Mouse (Mus musculus) heart, embryonic 15.5 days (tissue): ENCODE data around the gene Sh3bgr. TPM values are rescaled to one million over a fixed set of nuclear protein-coding genes. Genes with fewer than 3 reads are reported as not detected.

Experiments
- ATAC-seq: fragments of 200-750 bp; cut with Nextera tagmentation; replicated peaks from 2 replicates; pipeline ENCODE4 v1.8.0; 2017; ENCODE audit warnings: low read depth, moderate TSS enrichment; ENCODE audit not compliant: insufficient number of reproducible peaks, insufficient read depth, low FRiP score
- H3K27ac ChIP-seq: fragments of 300-500 bp; sonication (generic); 2 replicates; pipeline ENCODE4 v1.5.1; 2015; ENCODE audit warnings: mild to moderate bottlenecking, inconsistent platforms
- H3K27me3 ChIP-seq: fragments of 300-500 bp; sonication (generic); 2 replicates; pipeline ENCODE4 v1.6.1; 2015; ENCODE audit warnings: inconsistent platforms
- H3K36me3 ChIP-seq: fragments of 300-500 bp; sonication (generic); 2 replicates; pipeline ENCODE4 v1.6.1; 2015; ENCODE audit warnings: mild to moderate bottlenecking, inconsistent platforms
- H3K4me1 ChIP-seq: fragments of 300-500 bp; sonication (generic); replicated peaks from 2 replicates; pipeline ENCODE4 v1.6.1; 2015; ENCODE audit warnings: inconsistent platforms
- H3K4me2 ChIP-seq: fragments of 300-500 bp; sonication (generic); 2 replicates; pipeline ENCODE4 v1.6.1; 2015; ENCODE audit warnings: inconsistent platforms, mild to moderate bottlenecking, moderate library complexity
- H3K4me3 ChIP-seq: fragments of 300-500 bp; sonication (generic); 2 replicates; pipeline ENCODE4 v1.5.1; 2015; ENCODE audit warnings: mild to moderate bottlenecking, inconsistent platforms
- H3K9ac ChIP-seq: fragments of 300-500 bp; sonication (generic); 2 replicates; pipeline ENCODE4 v1.6.1; 2015; ENCODE audit warnings: mild to moderate bottlenecking, inconsistent platforms
- H3K9me3 ChIP-seq: fragments of 300-500 bp; sonication (generic); replicated peaks from 2 replicates; pipeline ENCODE4 v1.6.1; 2016; ENCODE audit warnings: inconsistent platforms
- WGBS: fragments of 180-500 bp; shearing (Covaris S2); methylation state at CpG from one replicate; pipeline ENCODE4 v1.1.7; 2015; ENCODE audit warnings: mixed read lengths; 5-methylcytosine and 5-hydroxymethylcytosine counted together
- polyA plus RNA-seq: library from polyadenylated mRNA; unstranded; fragments of >200 nt; fragmentation: Nextera tagmentation; extraction: Ambion mirVana; gene quantifications from 2 replicates; pipeline ENCODE4 v1.2.1, GENCODE M21; 2015

The Sh3bgr gene
- polyA plus RNA-seq, 1 experiment from 2014 or later = 595 TPM

DNA sequence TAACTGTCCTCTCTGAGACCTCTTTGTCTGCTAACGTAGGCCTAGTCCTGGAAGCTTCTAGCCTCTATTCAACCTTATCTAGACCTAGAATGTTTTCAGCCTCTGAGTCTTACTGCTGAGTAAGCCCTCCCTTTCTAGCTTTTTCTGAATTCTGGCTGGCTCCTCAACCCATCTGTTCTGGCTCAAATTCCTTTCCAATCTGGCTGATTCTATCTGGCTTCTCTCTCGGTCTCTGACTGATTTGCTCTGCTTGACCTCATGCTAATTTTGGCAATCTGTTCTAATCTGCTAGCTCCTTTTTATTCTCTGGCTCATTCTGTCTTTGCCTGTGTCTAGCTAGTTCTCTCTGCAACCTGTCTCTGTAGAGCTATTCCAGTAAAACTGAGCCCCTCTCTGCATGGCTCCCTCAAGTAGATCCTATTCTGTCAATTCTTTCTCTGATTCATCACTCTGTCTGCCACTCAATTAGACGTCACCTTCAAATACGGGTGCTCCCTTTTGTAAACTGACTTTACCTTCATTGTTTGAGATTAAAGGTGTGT is 34.5 kb upstream of the Sh3bgr start:
- Histone ChIP-seq H3K4me3 (no peak overlapping the region), H3K4me1 (peaks cover 4% of the 10 kb centered on the region; the same call in 1 of the 2 replicates), H3K36me3 (no peaks in the 10 kb centered on the region), H3K9ac (no peak overlapping the region), H3K27me3 (no peaks in the 10 kb centered on the region), H3K9me3 (no peaks in the 10 kb centered on the region), H3K4me2 (no peak overlapping the region), H3K27ac (no peak overlapping the region)
- ATAC-seq = no peak
- 57% methylated on average over 4 of the region's 4 CpGs for WGBS

- WGBS = 84% methylated on average over 4 of the region's 4 CpGs
These were observed 31.4 kb upstream of the Sh3bgr start for GRCm38 (mm10) chr16:96168837-96169236.

GRCm38 (mm10) chr16:96173648-96174047 is 26.6 kb upstream of the Sh3bgr start:
- H3K9me3 ChIP-seq = no peaks in the 10 kb centered on the region
- no peak overlapping the region for H3K4me3 ChIP-seq
- H3K4me1 ChIP-seq = no peaks in the 10 kb centered on the region
- WGBS = 67% methylated on average over 8 of the region's 8 CpGs
- no peak overlapping the region for H3K9ac ChIP-seq
- no peak overlapping the region for H3K27ac ChIP-seq
- no peak overlapping the region for H3K4me2 ChIP-seq
- H3K36me3 ChIP-seq = no peaks in the 10 kb centered on the region
- no peaks in the 10 kb centered on the region for H3K27me3 ChIP-seq
- ATAC-seq = no peak

More at GRCm38 (mm10) chr16:96168837-96169236, 31.4 kb upstream of the Sh3bgr start:
- Histone ChIP-seq H3K4me1 (peaks cover 4% of the 10 kb centered on the region; the same call in 1 of the 2 replicates), H3K4me2 (no peak overlapping the region), H3K27me3 (no peaks in the 10 kb centered on the region), H3K4me3 (no peak overlapping the region), H3K9me3 (no peaks in the 10 kb centered on the region), H3K9ac (no peak overlapping the region), H3K36me3 (no peaks in the 10 kb centered on the region), H3K27ac (no peak overlapping the region)
- ATAC-seq = no peak

- Histone ChIP-seq H3K36me3 (no peaks in the 10 kb centered on the region), H3K27ac (no peak overlapping the region), H3K4me2 (no peak overlapping the region), H3K4me1 (no peaks in the 10 kb centered on the region), H3K27me3 (no peaks in the 10 kb centered on the region), H3K9ac (no peak overlapping the region), H3K9me3 (no peaks in the 10 kb centered on the region), H3K4me3 (no peak overlapping the region)
- peak; percentile 47; the same call in 1 of the 2 replicates for ATAC-seq
- WGBS = 33% methylated on average over 2 of the region's 2 CpGs
These were observed 24.9 kb upstream of the Sh3bgr start for GRCm38 (mm10) chr16:96175399-96175798.

DNA sequence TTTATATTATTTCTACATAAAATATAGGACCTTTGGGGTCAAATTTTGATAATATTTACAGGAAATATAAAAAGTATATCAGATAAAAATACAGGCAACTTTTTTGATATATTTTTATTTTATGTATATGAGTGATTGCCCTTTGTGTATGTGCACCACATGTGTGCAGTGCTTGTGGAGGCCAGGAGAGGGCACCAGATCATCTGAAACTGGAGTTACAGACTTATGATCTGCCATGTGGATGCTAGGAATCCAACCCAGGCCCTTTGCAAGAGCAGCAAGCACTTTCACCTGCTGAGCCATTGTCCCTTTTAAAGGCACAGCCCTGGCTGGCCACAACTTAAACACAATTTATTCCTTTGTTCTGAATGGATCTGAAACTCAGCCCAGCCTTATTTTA is 21.1 kb upstream of the Sh3bgr start:
- Histone ChIP-seq H3K9ac (no peak overlapping the region), H3K27me3 (no peaks in the 10 kb centered on the region), H3K9me3 (no peaks in the 10 kb centered on the region), H3K4me3 (no peak overlapping the region), H3K27ac (no peak overlapping the region), H3K4me2 (no peak overlapping the region), H3K36me3 (no peaks in the 10 kb centered on the region), H3K4me1 (no peaks in the 10 kb centered on the region)
- ATAC-seq = no peak

GRCm38 (mm10) chr16:96187619-96188018 is 12.6 kb upstream of the Sh3bgr start:
- Histone ChIP-seq H3K27me3 (no peaks in the 10 kb centered on the region), H3K36me3 (no peaks in the 10 kb centered on the region), H3K4me3 (no peak overlapping the region), H3K27ac (no peak overlapping the region), H3K4me2 (no peak overlapping the region), H3K9ac (no peak overlapping the region), H3K9me3 (no peaks in the 10 kb centered on the region), H3K4me1 (peaks cover 5% of the 10 kb centered on the region; the same call in 1 of the 2 replicates)
- no peak for ATAC-seq
- 86% methylated on average over 5 of the region's 5 CpGs for WGBS

DNA sequence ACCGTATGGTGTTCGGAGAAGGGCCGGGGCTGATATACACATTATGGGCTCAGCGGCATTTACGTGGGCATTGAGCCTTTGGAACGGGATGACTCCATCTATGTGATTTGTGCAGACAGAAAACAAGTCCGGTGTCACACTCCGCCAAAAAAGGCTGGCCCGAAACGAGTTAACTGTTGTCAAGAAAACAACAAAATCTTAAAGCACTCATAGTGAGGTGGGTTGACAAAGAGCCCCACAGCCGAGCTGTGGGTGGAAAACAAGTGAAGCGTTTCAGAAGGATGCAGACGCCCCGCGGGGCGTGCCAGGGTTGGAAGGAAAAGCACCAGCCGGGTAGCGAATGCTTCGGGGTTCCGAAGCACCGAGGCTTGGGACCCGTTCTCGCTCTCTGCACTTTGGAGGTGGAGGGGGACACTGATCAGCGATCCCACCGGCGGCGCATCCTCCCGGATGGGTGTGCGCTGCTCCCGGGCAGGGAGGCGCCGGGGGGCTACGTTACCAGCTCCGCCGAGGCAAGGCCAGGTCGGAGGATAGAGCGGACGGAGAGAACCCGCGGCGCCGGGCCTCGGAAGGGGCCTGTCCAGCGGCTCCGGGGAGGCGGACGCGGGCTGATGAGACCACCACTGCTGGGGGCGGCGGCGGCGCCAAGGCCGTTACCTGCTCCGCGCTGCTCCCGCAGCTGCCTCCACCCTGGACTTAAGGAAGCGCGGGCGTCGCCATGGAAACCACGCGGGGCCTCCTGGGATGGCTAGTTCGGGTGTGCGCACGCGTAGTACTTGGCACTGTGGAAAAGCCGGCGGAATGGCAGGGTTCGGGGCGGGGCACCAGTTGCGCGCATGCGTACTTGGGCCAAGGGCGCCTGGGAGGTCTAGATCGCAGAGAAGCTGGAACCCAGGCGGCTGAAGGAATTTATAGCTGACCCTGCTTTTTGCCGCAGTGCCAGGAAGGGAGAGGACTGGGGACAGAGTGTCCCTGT is 8.4 kb upstream of the Sh3bgr start, which contains the start of gene Lca5l:
Gene Lca5l (minus strand): TSS at position 741 of the 976 bp plus-strand sequence.
- Histone ChIP-seq H3K4me1 (peaks cover 8% of the 10 kb centered on the region; the same call in 1 of the 2 replicates), H3K4me3 (peak within 1 kb of the TSS; percentile 74), H3K9ac (peak within 1 kb of the TSS; percentile 72), H3K27me3 (no peaks in the 10 kb centered on the region), H3K4me2 (peak within 1 kb of the TSS; percentile 78), H3K9me3 (no peaks in the 10 kb centered on the region), H3K36me3 (no peaks in the 10 kb centered on the region), H3K27ac (peak within 1 kb of the TSS; percentile 88)
- peak; percentile 96 for ATAC-seq
- under 1% methylated on average over 77 of the region's 77 CpGs for WGBS

- no peaks in the 10 kb centered on the region for H3K36me3 ChIP-seq
- WGBS = 16% methylated on average over 9 of the region's 9 CpGs
- H3K27me3 ChIP-seq = no peaks in the 10 kb centered on the region
- peak overlapping the region; percentile 57 for H3K4me3 ChIP-seq
- no peak for ATAC-seq
- H3K9ac ChIP-seq = peak overlapping the region; percentile 71
- H3K27ac ChIP-seq = peak overlapping the region; percentile 97
- no peaks in the 10 kb centered on the region for H3K9me3 ChIP-seq
- peaks cover 18% of the 10 kb centered on the region for H3K4me1 ChIP-seq
- peak overlapping the region; percentile 63 for H3K4me2 ChIP-seq
These were observed 415 bp downstream of the Sh3bgr start for GRCm38 (mm10) chr16:96200702-96201028.

GRCm38 (mm10) chr16:96201485-96202232 is 1.4 kb downstream of the Sh3bgr start:
- peak overlapping the region; percentile 71 for H3K9ac ChIP-seq
- peaks cover 28% of the 10 kb centered on the region for H3K4me1 ChIP-seq
- peak overlapping the region; percentile 63 for H3K4me2 ChIP-seq
- no peak for ATAC-seq
- peak overlapping the region; percentile 97 for H3K27ac ChIP-seq
- H3K9me3 ChIP-seq = no peaks in the 10 kb centered on the region
- H3K4me3 ChIP-seq = peak overlapping the region; percentile 57
- no peaks in the 10 kb centered on the region for H3K27me3 ChIP-seq
- 39% methylated on average over 11 of the region's 11 CpGs for WGBS
- H3K36me3 ChIP-seq = no peaks in the 10 kb centered on the region

DNA sequence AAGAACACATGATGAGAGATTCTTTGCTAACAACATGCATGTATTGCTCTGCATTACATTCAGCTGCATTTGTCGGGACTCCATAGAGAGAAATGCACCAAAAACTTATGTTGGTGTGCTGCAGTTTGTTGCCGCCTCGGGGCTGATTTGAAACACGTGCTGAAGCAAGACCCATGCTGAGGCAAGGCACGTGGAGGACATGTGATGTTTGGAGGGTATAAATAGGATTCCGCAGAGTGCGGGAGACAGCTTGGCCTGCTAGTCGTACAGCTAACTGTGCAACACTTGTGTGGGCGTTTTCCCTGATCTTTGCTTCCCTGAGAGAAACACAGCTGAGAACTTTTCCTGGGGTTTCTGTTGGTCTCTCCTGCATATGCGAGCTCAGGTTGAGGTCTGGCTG is 9.5 kb downstream of the Sh3bgr start:
- H3K4me1 ChIP-seq = peaks cover 65% of the 10 kb centered on the region
- H3K4me2 ChIP-seq = no peak overlapping the region
- no peaks in the 10 kb centered on the region for H3K27me3 ChIP-seq
- no peaks in the 10 kb centered on the region for H3K9me3 ChIP-seq
- no peak overlapping the region for H3K9ac ChIP-seq
- H3K36me3 ChIP-seq = peaks cover 6% of the 10 kb centered on the region; the same call in 1 of the 2 replicates
- no peak overlapping the region for H3K4me3 ChIP-seq
- WGBS = 44% methylated on average over 10 of the region's 10 CpGs
- no peak for ATAC-seq
- H3K27ac ChIP-seq = peak overlapping the region; percentile 92

GRCm38 (mm10) chr16:96210856-96211255 is 10.6 kb downstream of the Sh3bgr start:
- ATAC-seq = peak; percentile 48
- H3K27me3 ChIP-seq = no peaks in the 10 kb centered on the region
- WGBS = 37% methylated on average over 7 of the region's 7 CpGs
- H3K4me2 ChIP-seq = no peak overlapping the region
- peak overlapping the region; percentile 92 for H3K27ac ChIP-seq
- H3K9me3 ChIP-seq = no peaks in the 10 kb centered on the region
- H3K36me3 ChIP-seq = peaks cover 6% of the 10 kb centered on the region; the same call in 1 of the 2 replicates
- H3K4me1 ChIP-seq = peaks cover 55% of the 10 kb centered on the region
- H3K9ac ChIP-seq = no peak overlapping the region
- H3K4me3 ChIP-seq = no peak overlapping the region
